Mouse (Mus musculus) cerebellum, adult 2 months (tissue): ENCODE measurements around the gene Use1.
"Not testable (repeated sequence)": the region's sequence is repeated elsewhere in the genome, so short reads cannot be mapped to it uniquely, and the experiment has no call there.

Source experiments
- CTCF ChIP-seq: fragments of 200-500 bp; IDR thresholded peaks from 2 replicates; pipeline ENCODE4 v1.5.1; 2011; ENCODE audit warnings: low read depth, mild to moderate bottlenecking, control low read depth, low read length, moderate library complexity, borderline replicate concordance; ENCODE audit not compliant: insufficient read depth
- POLR2A ChIP-seq: fragments of 200-500 bp; IDR thresholded peaks from 2 replicates; pipeline ENCODE4 v1.6.1; 2011; ENCODE audit warnings: low read length, control low read depth, borderline replicate concordance; ENCODE audit not compliant: insufficient read depth

GRCm38 (mm10) chr8:71319760-71320159, 46.9 kb upstream of the Use1 start:
- not testable (repeated sequence) for TF ChIP-seq CTCF, POLR2A
